Mouse (Mus musculus): Measurements from ENCODE around the gene Car4. TPM values are rescaled to one million over a fixed set of nuclear protein-coding genes. Genes with fewer than 3 reads are reported as not detected.

Car4 gene
- polyA plus RNA-seq, 1 experiment: 187 TPM

DNA sequence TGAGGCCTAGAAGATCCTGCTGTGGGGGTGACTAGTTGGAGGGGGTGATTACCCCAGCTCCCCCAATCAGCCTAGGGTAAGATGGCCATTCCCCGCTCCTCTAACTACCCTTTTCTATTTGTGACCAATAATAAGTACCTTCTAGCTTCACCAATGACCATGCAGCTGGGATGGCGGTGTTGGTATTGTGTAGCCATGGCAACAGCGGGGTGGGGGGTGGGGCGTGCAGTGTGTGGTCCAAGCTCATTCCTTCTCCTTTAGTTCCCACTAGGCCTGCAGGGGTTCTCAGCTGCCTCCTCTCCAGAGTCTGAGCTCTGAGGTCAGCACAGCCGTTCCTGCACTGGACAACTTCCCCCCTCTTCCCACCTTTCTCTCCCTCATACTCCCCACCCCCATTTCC, 9.5 kb downstream of the Car4 start:
- H3K27ac ChIP-seq (ENCODE audit: insufficient read depth, low read length): 0 out of 2 replicates have a peak overlapping the region, but pooled peaks have one; percentile 25
- peaks cover 54% of the 10 kb centered on the region for H3K4me1 ChIP-seq (ENCODE audit: control insufficient read depth, insufficient read depth, low read length)
- no peaks in the 10 kb centered on the region for H3K27me3 ChIP-seq (ENCODE audit: control insufficient read depth, insufficient read depth, low read length)
- WGBS: 51% methylated on average over 5 of the region's 5 CpGs
- no peak for TF ChIP-seq CTCF (IDR thresholded peaks at IDR 0.05; ENCODE audit: borderline replicate concordance, insufficient read depth, low read depth, low read length)
- no peak for TF ChIP-seq POLR2A (IDR thresholded peaks at IDR 0.05; ENCODE audit: borderline replicate concordance, insufficient read depth, low read length)
- H3K4me3 ChIP-seq (replicated peaks; ENCODE audit: insufficient read depth, low read depth, low read length): no peak overlapping the region
- DNase-seq: no peak

DNA sequence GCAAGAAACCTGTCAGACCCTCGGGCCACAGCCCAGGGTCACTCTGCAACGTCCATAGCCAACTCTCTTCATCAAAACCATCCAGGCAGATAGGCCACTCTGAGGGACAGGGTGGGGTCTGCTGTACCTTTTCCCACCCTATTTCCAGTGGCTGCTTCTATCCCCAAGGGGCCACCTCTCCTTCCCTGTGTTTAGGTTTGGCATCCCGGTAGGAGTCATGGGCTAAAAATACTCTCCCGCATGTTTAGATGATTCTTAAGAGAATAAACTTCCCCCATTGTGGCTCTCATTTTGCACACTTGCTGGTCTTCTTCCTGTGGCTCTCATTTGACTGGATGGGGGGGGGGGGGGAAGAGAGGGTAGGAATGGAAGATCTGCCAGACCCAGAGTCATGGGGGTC, 10.7 kb downstream of the Car4 start:
- Histone ChIP-seq H3K4me1 (ENCODE audit: control insufficient read depth, insufficient read depth, low read length) (peaks cover 45% of the 10 kb centered on the region), H3K27ac (ENCODE audit: insufficient read depth, low read length) (no peak overlapping the region), H3K27me3 (ENCODE audit: control insufficient read depth, insufficient read depth, low read length) (no peaks in the 10 kb centered on the region), H3K4me3 (replicated peaks; ENCODE audit: insufficient read depth, low read depth, low read length) (no peak overlapping the region)
- DNase-seq: no peak
- WGBS: 71% methylated on average over 4 of the region's 4 CpGs
- no peak for TF ChIP-seq CTCF (IDR thresholded peaks at IDR 0.05; ENCODE audit: borderline replicate concordance, insufficient read depth, low read depth, low read length)
- TF ChIP-seq POLR2A (IDR thresholded peaks at IDR 0.05; ENCODE audit: borderline replicate concordance, insufficient read depth, low read length): no peak

DNA sequence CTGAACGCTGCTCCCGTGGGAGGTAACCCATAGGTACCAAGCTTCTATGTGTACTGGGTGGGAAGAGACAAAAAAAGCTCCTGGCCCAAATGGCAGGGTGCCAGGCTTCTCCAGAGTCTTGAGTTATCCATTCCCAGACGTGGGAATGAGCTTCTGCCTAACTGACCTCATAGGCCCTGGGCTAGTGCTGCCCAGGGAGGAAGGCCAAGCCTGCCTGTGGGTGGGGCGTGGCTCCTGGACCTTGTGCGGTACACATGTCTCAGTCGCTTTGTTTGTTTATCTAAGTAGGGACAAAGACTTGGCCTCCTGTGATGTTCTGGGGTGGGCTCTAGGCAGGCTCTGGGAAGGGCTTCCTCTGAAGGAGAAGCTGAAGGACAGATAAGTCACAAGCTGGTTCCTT, 11.2 kb downstream of the Car4 start:
- TF ChIP-seq POLR2A (IDR thresholded peaks at IDR 0.05; ENCODE audit: borderline replicate concordance, insufficient read depth, low read length): no peak
- TF ChIP-seq CTCF (IDR thresholded peaks at IDR 0.05; ENCODE audit: borderline replicate concordance, insufficient read depth, low read depth, low read length): no peak
- no peak overlapping the region for H3K27ac ChIP-seq (ENCODE audit: insufficient read depth, low read length)
- peak; percentile 51 to 57 for DNase-seq
- peaks cover 44% of the 10 kb centered on the region for H3K4me1 ChIP-seq (ENCODE audit: control insufficient read depth, insufficient read depth, low read length)
- no peaks in the 10 kb centered on the region for H3K27me3 ChIP-seq (ENCODE audit: control insufficient read depth, insufficient read depth, low read length)
- H3K4me3 ChIP-seq (replicated peaks; ENCODE audit: insufficient read depth, low read depth, low read length): no peak overlapping the region
- 34% methylated on average over 6 of the region's 6 CpGs for WGBS

DNA sequence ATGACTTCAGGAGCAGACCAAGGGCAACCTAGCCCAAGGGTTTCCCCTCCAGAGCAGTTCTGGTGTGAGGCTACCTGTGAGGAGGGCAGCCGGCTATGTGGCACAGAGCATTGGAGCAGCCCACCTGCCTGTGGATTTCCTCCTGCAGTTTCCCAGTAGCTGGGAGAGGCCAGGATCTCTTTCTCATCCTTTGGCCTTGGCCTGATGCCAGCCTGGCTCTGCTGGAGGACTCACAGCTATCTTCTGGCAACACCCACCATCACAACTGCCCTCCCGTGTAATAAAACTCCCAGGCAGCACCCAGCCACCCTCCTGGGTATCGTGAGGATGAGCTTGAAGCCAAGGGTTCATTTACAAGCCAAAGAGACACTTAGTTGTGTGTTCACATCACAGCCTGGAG, 14.5 kb downstream of the Car4 start:
- TF ChIP-seq CTCF (IDR thresholded peaks at IDR 0.05; ENCODE audit: borderline replicate concordance, insufficient read depth, low read depth, low read length) (no peak), POLR2A (IDR thresholded peaks at IDR 0.05; ENCODE audit: borderline replicate concordance, insufficient read depth, low read length) (no peak)
- DNase-seq: peak; percentile 56 to 59
- Histone ChIP-seq H3K27ac (ENCODE audit: insufficient read depth, low read length) (no peak overlapping the region), H3K27me3 (ENCODE audit: control insufficient read depth, insufficient read depth, low read length) (no peaks in the 10 kb centered on the region), H3K4me1 (ENCODE audit: control insufficient read depth, insufficient read depth, low read length) (peaks cover 21% of the 10 kb centered on the region), H3K4me3 (replicated peaks; ENCODE audit: insufficient read depth, low read depth, low read length) (no peak overlapping the region)
- 12% methylated on average over 3 of the region's 3 CpGs for WGBS

DNA sequence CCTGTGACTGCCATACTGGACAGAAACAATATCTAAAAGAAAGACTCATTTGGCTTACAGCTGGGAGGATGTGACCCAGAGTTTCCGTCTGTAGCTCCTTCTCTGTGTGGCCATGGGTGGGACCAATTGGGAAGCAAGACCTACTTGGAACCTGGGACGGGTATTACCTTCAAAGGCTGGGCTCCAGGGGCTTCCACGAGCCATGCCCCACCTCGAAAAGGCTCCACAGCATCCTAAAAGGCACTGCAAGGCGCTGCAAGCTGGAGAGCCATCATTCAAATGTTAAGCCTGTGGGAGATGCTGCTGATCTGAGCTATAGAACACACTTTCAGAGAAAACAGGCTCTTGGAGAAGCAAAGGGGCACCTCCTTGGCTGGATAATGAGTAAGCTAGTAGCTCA, 16.1 kb downstream of the Car4 start:
- no peak overlapping the region for H3K4me3 ChIP-seq (replicated peaks; ENCODE audit: insufficient read depth, low read depth, low read length)
- peaks cover 16% of the 10 kb centered on the region for H3K4me1 ChIP-seq (ENCODE audit: control insufficient read depth, insufficient read depth, low read length)
- H3K27ac ChIP-seq (ENCODE audit: insufficient read depth, low read length): no peak overlapping the region
- 81% methylated on average over 5 of the region's 5 CpGs for WGBS
- no peaks in the 10 kb centered on the region for H3K27me3 ChIP-seq (ENCODE audit: control insufficient read depth, insufficient read depth, low read length)
- no peak for DNase-seq
- TF ChIP-seq POLR2A (IDR thresholded peaks at IDR 0.05; ENCODE audit: borderline replicate concordance, insufficient read depth, low read length) (no peak), CTCF (IDR thresholded peaks at IDR 0.05; ENCODE audit: borderline replicate concordance, insufficient read depth, low read depth, low read length) (no peak)

DNA sequence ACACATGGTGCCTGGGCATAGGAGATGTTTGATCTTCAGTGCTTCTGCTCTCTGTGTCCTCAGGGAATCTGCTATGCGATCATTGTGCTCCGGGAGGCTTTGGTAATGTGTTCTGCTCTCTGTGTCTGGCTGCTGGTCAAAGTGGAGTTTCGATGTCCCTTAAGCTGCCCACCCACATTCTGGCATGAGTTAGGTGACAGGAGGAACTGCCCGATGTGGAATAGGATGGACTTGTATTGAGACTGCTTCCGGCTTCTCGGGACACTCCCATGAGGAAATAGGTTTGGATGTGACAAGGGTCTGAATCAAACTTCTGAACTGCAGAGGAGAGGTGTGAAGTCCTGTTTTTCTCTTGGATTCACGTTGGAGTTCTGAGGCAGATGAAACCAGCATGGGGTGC, 17.0 kb downstream of the Car4 start:
- H3K4me3 ChIP-seq (replicated peaks; ENCODE audit: insufficient read depth, low read depth, low read length): no peak overlapping the region
- no peaks in the 10 kb centered on the region for H3K27me3 ChIP-seq (ENCODE audit: control insufficient read depth, insufficient read depth, low read length)
- no peak overlapping the region for H3K27ac ChIP-seq (ENCODE audit: insufficient read depth, low read length)
- TF ChIP-seq POLR2A (IDR thresholded peaks at IDR 0.05; ENCODE audit: borderline replicate concordance, insufficient read depth, low read length) (no peak), CTCF (IDR thresholded peaks at IDR 0.05; ENCODE audit: borderline replicate concordance, insufficient read depth, low read depth, low read length) (no peak)
- WGBS: 29% methylated on average over 7 of the region's 7 CpGs
- H3K4me1 ChIP-seq (ENCODE audit: control insufficient read depth, insufficient read depth, low read length): peaks cover 6% of the 10 kb centered on the region
- no peak for DNase-seq

DNA sequence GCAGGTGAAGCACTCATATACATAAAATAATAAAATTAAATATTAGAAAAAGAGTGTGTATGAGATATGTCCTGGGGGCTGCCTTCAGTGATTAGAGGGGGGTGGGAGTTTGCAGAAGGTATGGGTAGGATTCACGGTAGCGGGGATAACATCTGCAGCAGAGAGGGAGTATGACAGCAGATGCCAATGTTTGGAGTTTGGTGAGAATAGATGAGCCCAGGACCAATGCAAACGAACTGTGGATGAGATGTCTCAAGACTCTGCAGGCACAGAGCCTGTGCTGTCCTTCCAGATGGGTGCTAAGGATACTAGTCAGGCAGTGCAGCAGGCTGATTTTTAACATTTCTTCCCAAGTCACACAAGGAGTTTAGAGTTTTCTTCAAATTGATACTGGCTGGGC, 19.1 kb downstream of the Car4 start:
- Histone ChIP-seq H3K27ac (ENCODE audit: insufficient read depth, low read length) (no peak overlapping the region), H3K4me3 (replicated peaks; ENCODE audit: insufficient read depth, low read depth, low read length) (no peak overlapping the region), H3K27me3 (ENCODE audit: control insufficient read depth, insufficient read depth, low read length) (no peaks in the 10 kb centered on the region), H3K4me1 (ENCODE audit: control insufficient read depth, insufficient read depth, low read length) (peaks cover 6% of the 10 kb centered on the region)
- 79% methylated on average over 3 of the region's 3 CpGs for WGBS
- DNase-seq: no peak
- TF ChIP-seq POLR2A (IDR thresholded peaks at IDR 0.05; ENCODE audit: borderline replicate concordance, insufficient read depth, low read length): no peak
- TF ChIP-seq CTCF (IDR thresholded peaks at IDR 0.05; ENCODE audit: borderline replicate concordance, insufficient read depth, low read depth, low read length): no peak

DNA sequence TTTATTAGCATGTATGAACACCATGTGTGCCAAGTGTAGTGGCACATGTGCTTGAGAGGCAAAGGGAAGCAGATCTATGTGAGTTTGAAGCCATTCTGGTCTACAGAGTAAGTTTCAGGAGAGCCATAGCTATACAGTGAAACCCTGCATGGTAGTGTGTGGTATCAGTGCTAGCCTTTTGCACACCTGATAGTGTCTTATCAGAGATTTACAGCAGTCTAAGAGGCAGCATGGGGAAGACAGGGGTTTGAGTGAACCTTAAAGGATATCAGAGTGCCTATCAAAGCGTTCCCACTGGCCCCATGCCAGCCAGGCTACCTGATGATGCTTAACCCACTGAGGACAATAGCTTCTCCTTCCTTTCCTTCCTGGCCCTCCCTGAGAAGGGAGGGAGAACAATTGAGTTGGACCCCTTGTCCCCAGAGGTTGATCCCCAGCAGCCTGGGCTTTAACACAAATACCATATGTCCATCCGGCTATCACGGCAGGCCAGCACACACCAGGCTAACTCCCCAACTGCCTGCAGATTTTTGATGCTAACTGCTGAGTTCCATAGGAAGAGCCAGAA, 19.9 kb downstream of the Car4 start:
- Histone ChIP-seq H3K4me1 (ENCODE audit: control insufficient read depth, insufficient read depth, low read length) (no peaks in the 10 kb centered on the region), H3K4me3 (replicated peaks; ENCODE audit: insufficient read depth, low read depth, low read length) (no peak overlapping the region), H3K27me3 (ENCODE audit: control insufficient read depth, insufficient read depth, low read length) (no peaks in the 10 kb centered on the region), H3K27ac (ENCODE audit: insufficient read depth, low read length) (no peak overlapping the region)
- no peak for TF ChIP-seq CTCF (IDR thresholded peaks at IDR 0.05; ENCODE audit: borderline replicate concordance, insufficient read depth, low read depth, low read length)
- TF ChIP-seq POLR2A (IDR thresholded peaks at IDR 0.05; ENCODE audit: borderline replicate concordance, insufficient read depth, low read length): no peak
- WGBS: 73% methylated on average over 3 of the region's 3 CpGs
- no peak for DNase-seq
